Mouse (Mus musculus) cerebellum, postnatal 4 days (tissue): ENCODE data around the gene Elfn2.

Source experiments
- DNase-seq, 2 experiments: peaks; one replicate each; pipeline ENCODE4 v3.0.0; 2022; ENCODE audit warnings: low spot score in 2 of 2, mixed read lengths in 1 of 2

Elfn2 gene

DNA sequence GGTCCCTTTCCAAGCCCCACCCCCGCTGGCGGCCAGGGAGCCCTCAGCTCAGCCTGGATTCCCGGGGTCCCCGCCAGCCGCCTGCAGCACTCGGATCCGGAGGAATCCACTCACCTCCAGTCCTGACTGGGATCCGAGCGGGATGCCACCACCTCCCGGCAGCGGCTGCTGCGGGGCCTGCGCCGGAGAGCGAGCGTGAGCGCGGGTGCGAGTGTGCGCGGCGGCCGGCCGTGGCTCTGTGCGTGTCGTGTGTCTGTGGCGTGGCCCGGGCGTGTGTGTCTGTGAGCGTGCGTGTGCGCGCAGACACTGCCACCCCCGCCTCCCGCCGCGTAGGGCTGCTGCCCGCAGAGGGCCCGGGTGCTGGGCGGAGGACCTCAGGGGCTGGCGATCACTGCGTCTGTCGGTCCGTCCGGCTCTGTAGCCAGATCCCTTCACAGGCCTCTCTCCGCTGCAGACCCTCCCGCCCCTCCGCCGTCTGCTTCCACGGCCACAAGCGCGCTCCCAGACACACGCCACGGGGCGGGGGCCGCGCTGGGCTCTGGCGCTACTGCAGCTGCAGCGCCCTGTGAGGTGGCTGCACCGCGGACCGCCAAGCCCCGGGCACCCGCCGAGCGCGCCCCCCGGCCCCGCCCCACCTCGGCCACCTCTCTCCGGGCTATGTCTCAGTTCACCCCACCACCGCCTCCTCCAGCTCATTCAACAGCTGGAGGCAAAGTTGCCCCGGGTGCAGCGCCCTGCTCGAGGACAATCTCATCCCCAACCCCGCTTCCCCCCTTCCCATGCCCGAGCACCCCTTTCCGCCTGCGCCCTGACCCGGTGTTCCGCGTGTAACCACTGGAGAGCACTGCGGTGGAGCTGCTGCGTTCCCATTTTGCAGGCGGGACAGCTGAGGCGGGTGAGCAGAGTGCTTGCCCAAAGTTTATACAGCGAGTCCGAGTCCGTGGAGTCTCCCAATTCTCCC, at the start of gene Elfn2:
Gene Elfn2 (minus strand): TSS at position 482 of the 961 bp plus-strand sequence.
- DNase-seq: peak in 1 of 2 experiments; percentile 47

DNA sequence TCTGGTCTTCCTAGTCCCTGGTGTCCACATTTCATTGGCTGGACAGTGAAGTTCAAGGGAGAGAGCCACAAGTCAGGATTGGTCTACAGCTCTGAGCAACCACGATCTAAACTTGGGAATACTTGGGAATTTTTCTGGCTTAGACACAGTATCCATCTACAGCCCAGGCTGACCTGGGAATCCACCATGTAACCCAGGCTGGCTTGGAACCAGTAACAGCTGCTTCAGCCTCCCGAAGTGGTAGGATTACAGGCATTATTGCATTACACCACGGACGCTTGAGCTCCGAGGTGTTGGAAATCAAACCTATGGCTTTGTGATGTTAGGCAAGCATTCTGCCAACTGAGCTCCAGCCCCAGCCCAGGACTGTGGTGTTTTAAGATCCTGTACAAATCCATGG, 45.1 kb upstream of the Elfn2 start:
- no peak for DNase-seq

- no peak for DNase-seq
These were observed 44.6 kb upstream of the Elfn2 start for GRCm38 (mm10) chr15:78763210-78763609.

DNA sequence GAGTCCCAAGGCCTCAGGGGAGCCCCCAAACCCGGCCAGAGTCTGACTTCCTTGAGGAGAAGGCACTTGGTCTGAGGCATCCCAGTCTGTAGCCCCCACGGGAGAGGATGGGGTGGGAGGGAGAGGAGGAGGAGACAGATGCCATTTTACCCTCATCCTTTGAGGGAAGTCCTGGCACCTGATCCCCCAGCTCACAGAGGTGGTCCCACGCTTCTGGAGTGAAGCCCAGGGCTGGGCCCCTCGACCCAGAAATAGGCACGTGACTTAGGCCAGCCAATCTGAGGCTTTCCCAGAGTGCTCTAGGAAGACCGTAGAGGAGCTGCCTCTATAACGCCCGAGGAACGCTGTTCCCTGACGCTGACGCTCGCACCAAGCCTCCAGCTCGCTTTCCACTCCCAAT, 42.5 kb upstream of the Elfn2 start:
- no peak for DNase-seq

DNA sequence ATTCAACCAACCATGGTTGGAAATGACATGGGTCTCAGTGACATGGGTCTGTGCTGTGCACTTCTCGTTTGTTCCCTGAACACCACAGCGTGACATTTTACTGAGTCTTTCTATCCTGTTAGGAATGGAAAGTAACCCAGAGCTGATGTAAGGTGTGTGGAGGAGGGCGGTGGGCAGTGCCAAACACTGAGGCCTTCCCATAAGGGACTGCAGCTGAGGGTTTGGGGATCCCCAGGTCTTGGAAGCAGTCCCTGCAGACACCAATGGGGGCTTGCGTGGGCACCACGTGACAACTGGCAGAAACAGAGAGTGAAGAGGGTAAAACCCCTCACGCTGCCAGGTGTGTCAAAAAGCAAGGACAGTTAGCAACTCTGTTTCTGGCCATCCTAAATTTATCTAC, 39.6 kb upstream of the Elfn2 start:
- DNase-seq: no peak

DNA sequence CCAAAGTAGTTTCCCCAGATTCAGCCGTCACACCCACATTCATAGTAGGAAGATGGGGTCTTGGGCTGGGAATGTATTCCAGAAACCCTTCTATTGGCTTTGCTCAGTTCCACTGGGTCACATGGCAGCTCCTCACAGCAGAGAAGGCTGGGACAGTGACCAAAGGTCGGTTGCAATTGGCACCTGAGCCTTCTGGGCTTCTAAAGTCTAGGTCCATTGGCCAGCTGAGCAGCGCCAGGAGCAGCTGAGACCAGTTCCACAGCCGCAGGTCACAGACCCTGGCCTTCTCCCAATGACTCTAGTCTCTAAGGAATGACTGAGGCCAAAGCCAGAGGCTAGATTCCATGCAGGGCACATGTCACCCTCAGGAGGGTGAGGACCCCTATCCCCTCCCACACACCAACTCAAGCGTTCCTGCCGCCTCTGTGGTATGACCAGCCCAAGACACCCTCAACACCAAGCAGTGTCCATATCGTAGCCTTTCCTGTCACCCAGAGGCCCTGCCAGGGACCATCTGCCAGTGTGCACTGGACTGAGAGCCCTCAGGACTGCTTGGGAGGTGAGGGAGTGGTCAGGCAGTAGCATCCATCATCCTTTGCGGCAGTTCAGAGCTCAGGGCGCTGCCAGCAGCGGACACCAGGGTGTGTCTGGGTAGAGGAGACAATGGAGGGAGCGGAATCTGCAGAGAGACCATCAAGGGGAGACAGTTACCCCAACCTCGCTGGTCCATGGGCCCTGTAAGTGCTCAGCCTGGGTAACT, 37.6 kb upstream of the Elfn2 start:
- no peak for DNase-seq

DNA sequence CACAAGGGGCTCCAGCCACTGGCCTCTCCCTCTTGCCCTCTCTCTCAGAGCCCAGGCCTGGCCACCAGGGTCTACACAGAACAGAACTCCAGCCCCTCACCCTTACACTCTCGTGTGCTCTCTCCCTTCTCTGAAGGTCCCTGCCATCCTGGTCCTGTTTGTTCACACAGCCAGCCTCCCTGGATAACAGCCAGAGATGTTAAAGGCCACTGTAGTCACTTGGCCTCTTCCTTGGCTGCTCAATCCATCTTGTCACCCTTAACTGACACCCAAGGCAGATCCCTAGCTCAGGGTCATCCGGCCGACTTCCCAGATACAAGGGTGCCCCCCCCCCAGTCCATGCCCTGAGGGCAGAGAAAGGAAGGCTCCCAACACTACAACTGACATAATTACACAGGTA, 36.7 kb upstream of the Elfn2 start:
- DNase-seq: no peak

GRCm38 (mm10) chr15:78754144-78754543, 35.6 kb upstream of the Elfn2 start:
- no peak for DNase-seq

DNA sequence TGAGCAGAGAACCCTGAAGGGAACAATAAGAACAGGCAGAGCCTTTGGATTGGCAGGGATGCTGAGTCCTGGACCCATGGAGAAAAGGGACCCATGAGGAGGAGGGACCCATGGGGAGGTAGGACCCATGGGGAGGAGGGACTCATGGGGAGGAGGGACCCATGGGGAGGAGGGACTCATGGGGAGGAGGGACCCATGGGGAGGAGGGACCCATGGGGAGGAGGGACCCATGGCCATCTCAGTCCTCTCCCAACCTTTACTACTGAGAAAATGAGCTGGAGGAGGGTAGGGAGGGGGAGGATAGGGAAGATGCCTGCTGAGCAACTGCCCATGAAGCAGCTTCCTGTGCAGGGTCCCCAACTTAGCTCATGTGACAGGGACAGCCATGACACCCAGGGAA, 34.4 kb upstream of the Elfn2 start:
- DNase-seq: no peak

DNA sequence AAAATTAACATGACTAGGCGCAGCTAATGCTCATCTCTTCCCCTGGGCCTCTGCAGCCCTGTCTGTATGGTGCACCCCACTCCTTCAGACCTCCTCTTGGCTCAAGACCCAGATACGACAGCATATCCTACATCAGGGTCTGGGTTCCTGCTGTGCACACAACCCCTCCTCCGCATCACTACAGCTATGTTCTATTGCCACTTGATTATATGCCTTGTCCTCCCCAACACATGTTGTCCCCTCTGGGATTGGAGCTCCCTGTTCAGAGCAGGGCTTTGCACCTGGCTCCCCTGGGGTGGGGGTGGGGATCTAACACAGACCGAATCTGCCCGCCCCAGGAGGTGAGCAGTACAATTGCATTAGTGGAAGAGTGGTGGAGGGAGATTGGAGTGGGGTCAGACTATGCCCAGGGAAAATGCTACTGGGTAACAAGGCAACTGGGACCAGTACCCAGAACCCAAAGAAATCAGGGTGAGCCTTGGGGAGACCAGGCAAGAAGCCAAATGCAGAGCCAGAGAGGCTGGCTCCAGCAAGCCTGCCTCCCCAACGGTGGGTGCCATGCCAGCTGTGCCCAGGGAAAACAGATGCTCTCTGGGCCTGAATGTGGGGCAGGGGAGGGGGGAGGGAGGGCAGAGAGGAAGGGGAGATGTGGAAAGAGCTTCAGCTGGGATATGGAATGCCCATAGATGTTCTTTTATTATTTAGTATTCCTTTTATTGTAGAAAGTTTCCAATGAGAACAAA, 32.2 kb upstream of the Elfn2 start:
- DNase-seq: no peak

DNA sequence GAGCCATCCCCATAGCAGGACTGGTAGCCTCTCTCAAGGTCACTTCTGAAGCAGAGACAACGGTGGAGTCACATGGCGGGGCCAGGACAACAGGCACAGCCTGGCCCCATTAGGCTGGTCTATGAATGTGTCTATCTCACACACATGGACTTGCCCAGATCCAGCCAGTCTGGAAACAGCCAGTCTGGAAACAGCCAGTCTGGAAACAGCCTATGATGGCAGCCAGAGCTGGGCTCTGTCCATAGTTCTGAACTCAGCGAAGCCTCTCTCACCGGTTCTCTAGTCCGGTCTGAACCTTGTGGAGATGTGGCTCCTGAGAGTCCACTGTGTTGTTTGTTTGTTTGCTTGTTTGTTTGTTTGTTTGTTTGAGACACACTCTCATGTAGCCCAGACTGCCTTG, 31.3 kb upstream of the Elfn2 start:
- DNase-seq: no peak

DNA sequence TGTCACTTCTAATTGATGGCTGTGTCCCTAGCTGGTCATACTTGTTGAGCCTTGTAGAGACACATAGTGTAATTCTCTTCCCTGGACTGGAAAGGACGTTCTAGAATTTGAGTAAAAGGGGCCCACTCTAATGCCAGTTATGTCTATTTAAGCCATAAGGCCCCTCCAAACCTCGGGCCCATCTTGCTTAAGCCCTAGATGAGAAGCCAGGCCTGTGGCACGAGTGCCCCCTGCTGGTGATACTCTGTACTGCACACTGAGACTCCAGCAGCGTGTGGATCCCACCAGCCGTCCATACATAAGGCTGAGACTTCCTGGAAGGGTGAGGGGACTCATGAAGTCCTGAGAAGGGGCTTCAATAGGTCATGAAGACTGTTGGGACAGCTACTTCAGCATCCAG, 25.6 kb upstream of the Elfn2 start:
- peak; percentile 90 to 94 for DNase-seq

GRCm38 (mm10) chr15:78742831-78743230, 24.3 kb upstream of the Elfn2 start:
- no peak for DNase-seq

GRCm38 (mm10) chr15:78740662-78741061, 22.1 kb upstream of the Elfn2 start:
- no peak for DNase-seq

- no peak for DNase-seq
These were observed 18.6 kb upstream of the Elfn2 start for GRCm38 (mm10) chr15:78737146-78737545.

GRCm38 (mm10) chr15:78736681-78737100, 18.1 kb upstream of the Elfn2 start:
- peak in 1 of 2 experiments; percentile 55 for DNase-seq

GRCm38 (mm10) chr15:78736181-78736579, 17.6 kb upstream of the Elfn2 start:
- no peak for DNase-seq

GRCm38 (mm10) chr15:78735431-78736180, 17.0 kb upstream of the Elfn2 start:
- peak in 1 of 2 experiments; percentile 77 for DNase-seq

GRCm38 (mm10) chr15:78731830-78732229, 13.3 kb upstream of the Elfn2 start:
- DNase-seq: no peak

DNA sequence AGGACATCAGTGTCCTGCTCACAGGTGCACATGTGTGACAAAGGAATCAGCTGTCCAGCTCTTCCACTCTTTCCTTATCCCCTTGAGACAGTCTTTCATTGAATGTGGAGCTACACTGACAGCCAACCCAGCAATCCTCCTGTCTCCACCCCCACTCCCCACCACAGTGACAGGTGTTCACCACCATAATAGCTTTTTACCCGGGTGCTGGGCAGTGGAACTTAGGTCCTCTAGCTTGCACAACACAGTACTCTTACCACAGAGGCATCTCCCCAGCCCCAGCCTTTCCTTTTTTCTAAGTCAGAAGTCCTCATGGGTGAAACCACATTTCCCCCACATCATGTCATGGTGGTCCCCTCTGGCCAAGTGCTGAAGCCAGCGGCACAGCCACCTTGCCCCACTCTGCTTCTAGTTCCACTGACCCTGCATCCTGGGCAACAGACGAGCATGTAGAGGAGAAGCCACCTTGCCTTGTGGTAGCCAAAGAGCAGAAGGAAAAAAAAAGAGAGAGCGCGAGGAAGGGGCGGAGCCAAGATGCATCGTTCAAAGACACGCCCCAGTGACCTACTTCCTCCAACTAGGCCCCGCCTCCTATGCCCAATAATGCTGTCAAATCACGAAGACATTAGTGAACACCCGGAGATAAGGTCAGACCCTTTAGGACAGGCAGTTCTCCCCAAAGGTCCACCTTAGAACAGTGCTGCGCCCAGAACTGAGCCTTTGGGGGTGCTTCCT, 11.9 kb upstream of the Elfn2 start:
- no peak for DNase-seq

DNA sequence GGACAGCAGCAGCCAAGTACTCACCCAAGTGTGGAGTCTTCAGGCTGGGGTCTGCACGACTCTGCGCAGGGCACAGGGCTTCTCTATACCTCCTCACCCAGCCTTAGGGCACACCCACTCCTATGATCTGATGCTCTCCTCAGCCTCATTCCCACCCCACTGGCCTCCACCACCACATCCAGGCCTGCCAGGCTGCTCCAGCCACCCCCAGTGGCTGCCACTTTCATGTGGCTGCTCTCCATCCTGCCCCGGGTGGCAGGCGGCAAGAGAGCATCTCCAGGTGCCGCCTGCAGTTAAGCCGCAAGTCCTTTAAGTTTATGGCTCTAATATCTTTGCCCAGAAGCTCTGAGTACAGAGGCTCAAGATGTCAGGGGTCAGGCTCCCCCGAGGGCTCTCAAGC, 8.1 kb upstream of the Elfn2 start:
- DNase-seq: no peak
